Mouse (Mus musculus) heart, adult 2 months (tissue): ENCODE results near the gene Khdc1c. TPM values are rescaled to one million over a fixed set of nuclear protein-coding genes. Genes with fewer than 3 reads are reported as not detected.
"Not testable (repeated sequence)": the region's sequence is repeated elsewhere in the genome, so short reads cannot be mapped to it uniquely, and the experiment has no call there.

Source experiments
- DNase-seq, 2 experiments: peaks; one replicate each; pipeline ENCODE4 v3.0.0; 2021
- H3K27ac ChIP-seq: fragments of 200-600 bp; 2 replicates; pipeline ENCODE4 v1.8.1; 2022
- H3K27me3 ChIP-seq: fragments of 200-500 bp; 2 replicates; pipeline ENCODE4 v1.6.1; 2012; ENCODE audit warnings: mild to moderate bottlenecking, low read length, inconsistent platforms, mixed read lengths; ENCODE audit not compliant: control insufficient read depth, insufficient read depth
- H3K36me3 ChIP-seq: fragments of 200-500 bp; 2 replicates; pipeline ENCODE4 v1.6.1; 2012; ENCODE audit warnings: low read length, inconsistent platforms; ENCODE audit not compliant: control insufficient read depth, insufficient read depth
- H3K4me1 ChIP-seq: fragments of 200-500 bp; 2 replicates; pipeline ENCODE4 v1.6.1; 2011; ENCODE audit warnings: low read length; ENCODE audit not compliant: control insufficient read depth, insufficient read depth
- H3K4me3 ChIP-seq: fragments of 200-600 bp; 2 replicates; pipeline ENCODE4 v1.8.1; 2022
- H3K79me2 ChIP-seq: fragments of 200-500 bp; replicated peaks from 2 replicates; pipeline ENCODE4 v1.6.1; 2012; ENCODE audit warnings: mild to moderate bottlenecking, inconsistent platforms, low read length, moderate library complexity, mixed read lengths; ENCODE audit not compliant: control insufficient read depth, insufficient read depth
- H3K9ac ChIP-seq: fragments of 200-500 bp; 2 replicates; pipeline ENCODE4 v1.6.1; 2012; ENCODE audit warnings: low read depth, mild to moderate bottlenecking, control low read depth, inconsistent platforms, low read length, mixed read lengths
- CTCF ChIP-seq: fragments of 200-600 bp; IDR thresholded peaks from 2 replicates; pipeline ENCODE4 v1.8.1; 2022; ENCODE audit warnings: antibody characterized with exemption, mild to moderate bottlenecking, moderate library complexity
- EP300 ChIP-seq: fragments of 200-500 bp; IDR thresholded peaks from 2 replicates; pipeline ENCODE4 v1.6.1; 2011; ENCODE audit warnings: low read depth, low read length, control low read depth; ENCODE audit not compliant: insufficient read depth
- POLR2A ChIP-seq: fragments of 200-500 bp; IDR thresholded peaks from 2 replicates; pipeline ENCODE4 v1.6.1; 2011; ENCODE audit warnings: mild to moderate bottlenecking, low read depth, low read length, control low read depth; ENCODE audit not compliant: insufficient read depth
- WGBS: fragments of 180-500 bp; shearing (Covaris S2); methylation state at CpG from one replicate; pipeline ENCODE4 v1.1.7; 2018; 5-methylcytosine and 5-hydroxymethylcytosine counted together
- intact Hi-C: fragments of 180-260 bp; cut with DNase I; formaldehyde crosslinking; loops from one replicate; pipeline ENCODE4 v1.15.1; 2025
- polyA plus RNA-seq: library from polyadenylated mRNA; depleted of rRNA; stranded (reverse); fragments of >200 nt; gene quantifications from 2 replicates; pipeline ENCODE4 v1.2.3, GENCODE M21; 2012
- total RNA-seq, 2 experiments: library from RNA; stranded (reverse); gene quantifications; 2 replicates each; pipeline ENCODE4 v1.2.3; 2021

The Khdc1c gene
- total and polyA plus RNA-seq, 3 experiments = not detected

DNA sequence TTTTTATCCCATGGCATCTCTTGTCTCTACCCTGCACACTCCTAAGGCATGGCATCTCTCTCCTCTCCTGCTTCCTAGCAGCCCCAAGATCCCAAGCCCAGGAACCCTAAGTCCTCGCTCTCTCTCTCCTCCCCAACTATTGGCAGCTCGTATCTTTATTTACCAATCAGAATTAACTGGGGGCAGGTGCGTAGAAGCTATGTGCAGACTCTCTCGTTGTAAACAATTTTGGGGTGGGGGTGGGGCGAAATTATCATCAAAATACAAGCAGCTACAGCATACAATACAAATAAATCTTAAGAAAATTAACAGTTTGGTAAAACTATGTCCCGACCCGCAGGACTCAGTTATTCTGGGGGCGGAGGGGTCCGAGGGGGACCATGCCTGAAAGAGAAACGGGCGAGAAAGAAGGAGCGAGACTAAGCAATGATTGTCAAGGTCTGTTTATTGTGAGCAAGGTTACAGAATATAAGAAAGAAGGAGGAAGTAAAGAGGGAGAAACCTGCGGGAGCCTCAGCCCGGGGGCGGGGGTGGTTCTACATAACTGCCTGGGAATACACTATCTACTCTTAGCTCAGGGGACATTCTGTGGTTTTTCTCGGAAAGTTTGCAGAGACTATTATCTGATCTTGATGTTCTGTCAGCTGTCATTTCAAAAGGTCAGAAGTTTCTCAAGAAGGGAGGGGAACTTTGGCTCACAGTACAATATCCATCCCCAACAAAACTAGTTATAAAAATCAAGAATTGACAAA lies 34.7 kb upstream of the Khdc1c start:
- no peak overlapping the region for H3K4me3 ChIP-seq
- H3K36me3 ChIP-seq = no peaks in the 10 kb centered on the region
- intact Hi-C loops = no loop called here
- no peaks in the 10 kb centered on the region for H3K4me1 ChIP-seq
- no peak for DNase-seq
- TF ChIP-seq EP300 = no peak
- TF ChIP-seq POLR2A = no peak
- TF ChIP-seq CTCF = no peak
- WGBS = 73% methylated on average over 16 of the region's 16 CpGs
- H3K27me3 ChIP-seq = no peaks in the 10 kb centered on the region
- no peak overlapping the region for H3K27ac ChIP-seq
- no peak overlapping the region for H3K9ac ChIP-seq
- H3K79me2 ChIP-seq = no peaks in the 10 kb centered on the region

DNA sequence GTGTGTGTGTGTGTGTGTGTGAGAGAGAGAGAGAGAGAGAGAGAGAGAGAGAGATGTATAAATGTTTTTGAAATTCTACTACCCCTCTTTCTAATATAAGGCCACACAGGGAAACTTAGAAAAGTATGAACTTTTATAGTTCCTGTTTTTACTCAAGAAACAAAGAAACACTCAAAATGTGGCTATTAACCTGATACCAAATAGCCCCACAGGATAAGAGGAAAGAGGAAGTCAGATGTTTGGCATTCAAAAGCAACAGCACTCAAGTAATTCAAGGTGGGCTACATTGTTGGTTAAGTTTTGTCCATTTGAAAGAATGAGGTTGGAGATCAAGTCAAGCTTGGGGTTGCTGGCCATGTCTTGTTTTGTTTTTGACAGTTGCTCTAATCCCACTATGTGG lies 32.3 kb upstream of the Khdc1c start:
- intact Hi-C loops = no loop called here
- H3K79me2 ChIP-seq = no peaks in the 10 kb centered on the region
- H3K9ac ChIP-seq = no peak overlapping the region
- no peak overlapping the region for H3K4me3 ChIP-seq
- H3K27ac ChIP-seq = no peak overlapping the region
- H3K27me3 ChIP-seq = no peaks in the 10 kb centered on the region
- no peaks in the 10 kb centered on the region for H3K36me3 ChIP-seq
- no peak for DNase-seq
- H3K4me1 ChIP-seq = no peaks in the 10 kb centered on the region
- TF ChIP-seq EP300 = no peak
- no peak for TF ChIP-seq CTCF
- TF ChIP-seq POLR2A = no peak

DNA sequence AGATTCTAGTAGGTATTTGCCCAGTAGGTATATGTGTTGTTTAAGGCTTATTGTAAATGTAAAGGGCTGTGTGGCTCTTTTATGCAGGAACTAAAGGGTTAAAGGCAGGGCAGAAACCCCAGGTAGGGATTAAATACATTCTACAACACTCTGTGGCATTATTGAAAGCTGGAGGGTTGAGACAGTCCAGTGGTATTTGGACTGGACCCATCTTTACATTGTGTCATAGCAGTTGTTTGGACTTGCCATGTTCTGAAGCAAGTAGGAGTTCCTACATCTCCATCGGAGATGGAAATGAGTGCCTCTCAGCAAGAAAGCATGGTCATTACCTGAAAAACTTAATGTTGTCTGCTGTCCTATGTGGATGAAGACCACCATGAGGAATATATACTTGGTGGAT lies 27.4 kb upstream of the Khdc1c start:
- no peak for TF ChIP-seq POLR2A

DNA sequence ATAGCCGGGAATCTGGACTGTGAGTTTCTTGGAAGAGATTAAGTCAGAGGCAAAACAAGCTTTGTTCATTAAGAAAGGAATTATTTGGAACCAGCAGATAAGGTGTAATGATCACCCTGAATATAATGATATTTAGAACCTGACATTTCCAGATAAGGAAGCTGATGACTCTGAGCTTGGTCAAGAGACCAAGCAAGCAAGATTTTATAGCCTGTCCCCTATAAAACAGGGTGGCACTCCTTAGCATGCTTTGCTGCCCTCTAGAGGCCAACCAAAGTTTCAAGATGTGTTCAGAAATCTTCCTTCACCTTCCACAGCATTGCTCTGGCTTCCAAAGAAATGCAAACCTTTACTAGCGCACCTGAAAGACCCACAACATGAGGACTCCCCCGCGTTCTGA lies 23.9 kb upstream of the Khdc1c start:
- intact Hi-C loops = loop anchor here (1.0 to 10.0 kb wide), 4 partner anchors 72 to 409 kb away; partner anchors contain the start of gene Tmem14a
- H3K79me2 ChIP-seq = no peaks in the 10 kb centered on the region
- 55% methylated on average over 4 of the region's 4 CpGs for WGBS
- H3K36me3 ChIP-seq = no peaks in the 10 kb centered on the region
- no peaks in the 10 kb centered on the region for H3K4me1 ChIP-seq
- H3K27ac ChIP-seq = no peak overlapping the region
- no peak overlapping the region for H3K4me3 ChIP-seq
- H3K9ac ChIP-seq = no peak overlapping the region
- TF ChIP-seq POLR2A (no peak), CTCF (peak; percentile 79), EP300 (no peak)
- peak; percentile 33 to 37 for DNase-seq
- H3K27me3 ChIP-seq = no peaks in the 10 kb centered on the region

More for the DNA sequence above, 27.4 kb upstream of the Khdc1c start:
- no peak for DNase-seq
- intact Hi-C loops = loop anchor here (5.0 to 10.0 kb wide), 3 partner anchors 68 to 406 kb away; no protein-coding TSS in a partner anchor
- WGBS = 93% methylated on average over 1 of the region's 1 CpGs
- H3K27ac ChIP-seq = no peak overlapping the region
- no peaks in the 10 kb centered on the region for H3K36me3 ChIP-seq
- H3K4me1 ChIP-seq = no peaks in the 10 kb centered on the region
- no peak overlapping the region for H3K9ac ChIP-seq
- H3K27me3 ChIP-seq = no peaks in the 10 kb centered on the region
- no peak overlapping the region for H3K4me3 ChIP-seq
- no peaks in the 10 kb centered on the region for H3K79me2 ChIP-seq

DNA sequence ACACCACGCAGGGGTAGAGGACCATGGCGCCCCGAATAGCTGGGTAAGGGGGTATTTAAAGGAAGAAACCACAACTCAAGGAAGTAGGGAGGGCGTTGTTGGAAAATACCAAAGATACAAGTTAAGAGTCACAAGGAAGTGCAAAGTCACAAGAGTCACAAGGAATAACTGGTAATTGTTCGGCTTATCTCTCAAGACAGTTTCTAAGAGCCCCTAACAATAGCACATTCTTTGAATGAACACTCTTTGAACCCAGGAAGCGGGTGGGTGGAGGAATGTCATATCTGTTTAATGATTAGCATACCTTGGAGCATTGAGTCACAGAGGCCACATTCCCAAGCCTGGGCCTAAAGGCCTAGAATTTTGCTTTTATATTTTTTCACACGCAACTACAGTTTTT lies 23.4 kb upstream of the Khdc1c start:
- WGBS = 60% methylated on average over 7 of the region's 7 CpGs
- not testable (repeated sequence) for H3K79me2 ChIP-seq, H3K4me1 ChIP-seq, H3K36me3 ChIP-seq, DNase-seq, H3K27me3 ChIP-seq, H3K9ac ChIP-seq, H3K4me3 ChIP-seq, H3K27ac ChIP-seq
- intact Hi-C loops = loop anchor here (1.0 to 10.0 kb wide), 4 partner anchors 72 to 410 kb away; partner anchors contain the start of gene Tmem14a

DNA sequence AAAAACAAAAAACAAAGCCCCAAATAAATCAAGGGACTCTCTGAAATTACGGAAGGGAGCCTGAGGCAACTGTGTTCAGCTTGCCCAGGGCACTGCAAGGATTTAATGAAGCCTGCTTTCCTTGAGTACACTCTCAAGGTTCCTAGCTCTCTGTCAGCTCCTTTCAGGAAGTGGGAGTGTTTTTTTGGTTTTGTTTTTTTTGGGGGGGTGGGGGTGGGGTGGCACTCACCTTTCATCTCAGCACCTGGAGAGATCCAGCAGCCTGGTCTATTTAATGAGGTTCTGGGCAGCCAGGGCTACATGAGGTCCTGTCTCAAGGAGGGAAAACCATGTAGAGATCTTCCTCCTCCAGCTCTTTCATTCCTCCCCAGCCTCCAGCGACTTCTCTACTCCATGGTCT lies 18.8 kb upstream of the Khdc1c start, which contains the start of gene Khdc1a:
Gene Khdc1a, plus strand, starts transcription at position 301 of the 400 bp plus-strand sequence.
- DNase-seq = no peak
- no peaks in the 10 kb centered on the region for H3K36me3 ChIP-seq
- H3K27me3 ChIP-seq = no peaks in the 10 kb centered on the region
- intact Hi-C loops = loop anchor here (10.0 kb wide), 1 partner anchor 415 kb away; no protein-coding TSS in a partner anchor
- H3K79me2 ChIP-seq = no peaks in the 10 kb centered on the region
- no peaks in the 10 kb centered on the region for H3K4me1 ChIP-seq
- no peak within 1 kb of the TSS for H3K27ac ChIP-seq
- TF ChIP-seq POLR2A = no peak
- TF ChIP-seq CTCF = no peak
- no peak for TF ChIP-seq EP300
- H3K4me3 ChIP-seq = no peak within 1 kb of the TSS
- 74% methylated on average over 2 of the region's 2 CpGs for WGBS
- H3K9ac ChIP-seq = no peak within 1 kb of the TSS
